Mouse (Mus musculus) ES-E14 (cell line): ENCODE data around the gene Man1a2.

Experiments
- HCFC1 ChIP-seq: IDR thresholded peaks from 2 replicates; pipeline ENCODE4 v1.6.1; 2012; ENCODE audit warnings: low read length, inconsistent platforms, borderline replicate concordance; ENCODE audit not compliant: insufficient read depth
- MAFK ChIP-seq: IDR thresholded peaks from 2 replicates; pipeline ENCODE4 v1.6.1; 2014; ENCODE audit warnings: mild to moderate bottlenecking, low read depth, low read length, inconsistent platforms; ENCODE audit not compliant: insufficient read depth
- ZC3H11A ChIP-seq: IDR thresholded peaks from 2 replicates; pipeline ENCODE4 v1.6.1; 2012; ENCODE audit warnings: low read depth, mild to moderate bottlenecking, inconsistent platforms, low read length, borderline replicate concordance

DNA sequence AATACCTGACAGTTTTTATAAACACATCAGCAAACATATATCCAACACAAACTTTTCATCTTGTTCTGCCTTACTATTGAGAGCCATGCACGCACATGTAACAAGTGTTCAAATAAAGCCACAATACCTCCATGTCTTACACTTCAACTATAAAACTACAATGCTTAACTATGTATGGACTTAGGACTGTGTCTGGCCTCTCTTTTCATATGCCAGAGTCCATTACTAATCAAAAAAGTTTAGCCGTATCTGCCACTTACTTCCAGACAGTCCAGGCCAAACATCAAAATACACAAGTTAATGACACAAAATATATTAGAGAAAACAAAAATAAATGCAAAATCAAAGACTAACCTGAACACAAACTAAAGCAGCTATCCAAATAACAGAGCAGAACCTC lies 14.9 kb downstream of the Man1a2 start:
- no peak for TF ChIP-seq MAFK
- TF ChIP-seq ZC3H11A = no peak
- no peak for TF ChIP-seq HCFC1
